Mouse (Mus musculus): Measurements from ENCODE around the gene Ldlrad1. TPM values are rescaled to one million over a fixed set of nuclear protein-coding genes. Genes with fewer than 3 reads are reported as not detected.

Ldlrad1 gene
- polyA plus RNA-seq, 1 experiment from 2014 or later = not detected

DNA sequence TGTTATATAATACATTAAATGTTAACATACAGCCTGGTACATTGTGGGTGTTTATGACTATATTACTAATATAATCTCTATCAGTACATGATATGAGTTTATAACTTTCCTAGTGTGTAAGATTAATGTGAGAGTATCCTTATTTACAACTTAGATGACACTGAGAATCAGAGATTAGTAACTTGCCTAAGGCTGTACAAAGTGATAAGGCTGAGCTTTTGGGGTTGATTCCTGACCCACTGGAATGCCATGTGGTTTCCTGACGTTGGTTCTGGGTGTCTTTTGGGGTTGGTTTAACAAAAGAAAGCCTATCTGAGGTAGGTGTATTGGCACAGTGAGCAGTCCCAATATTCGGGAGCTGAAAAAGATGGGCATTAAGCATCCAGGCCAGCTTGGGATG is 26.2 kb upstream of the Ldlrad1 start:
- WGBS = 67% methylated on average over 2 of the region's 2 CpGs
- Histone ChIP-seq H3K9ac (no peak overlapping the region), H3K4me2 (replicated peaks) (no peak overlapping the region), H3K4me3 (replicated peaks) (no peak overlapping the region), H3K27ac (no peak overlapping the region), H3K36me3 (peaks cover 8% of the 10 kb centered on the region; the same call in 1 of the 2 replicates), H3K9me3 (no peaks in the 10 kb centered on the region), H3K4me1 (replicated peaks) (peaks cover 14% of the 10 kb centered on the region), H3K27me3 (replicated peaks) (no peaks in the 10 kb centered on the region)
- no peak for ATAC-seq

- 73% methylated on average over 4 of the region's 4 CpGs for WGBS
- peaks cover 10% of the 10 kb centered on the region for H3K36me3 ChIP-seq
- no peak overlapping the region for H3K9ac ChIP-seq
- no peaks in the 10 kb centered on the region for H3K9me3 ChIP-seq
- no peaks in the 10 kb centered on the region for H3K27me3 ChIP-seq (replicated peaks)
- no peak overlapping the region for H3K4me3 ChIP-seq (replicated peaks)
- no peak overlapping the region for H3K27ac ChIP-seq
- H3K4me1 ChIP-seq (replicated peaks) = peaks cover 14% of the 10 kb centered on the region
- no peak overlapping the region for H3K4me2 ChIP-seq (replicated peaks)
- no peak for ATAC-seq
These were observed 25.8 kb upstream of the Ldlrad1 start for GRCm38 (mm10) chr4:107183203-107183602.

- WGBS = 70% methylated on average over 3 of the region's 3 CpGs
- peaks cover 17% of the 10 kb centered on the region for H3K36me3 ChIP-seq
These were observed 23.3 kb upstream of the Ldlrad1 start for GRCm38 (mm10) chr4:107185703-107186102.

GRCm38 (mm10) chr4:107193841-107194240 is 15.1 kb upstream of the Ldlrad1 start:
- 88% methylated on average over 3 of the region's 3 CpGs for WGBS
- no peak overlapping the region for H3K4me2 ChIP-seq (replicated peaks)
- no peak overlapping the region for H3K9ac ChIP-seq
- no peaks in the 10 kb centered on the region for H3K4me1 ChIP-seq (replicated peaks)
- H3K36me3 ChIP-seq = peaks cover 27% of the 10 kb centered on the region
- no peak for ATAC-seq
- H3K9me3 ChIP-seq = no peaks in the 10 kb centered on the region
- H3K27me3 ChIP-seq (replicated peaks) = no peaks in the 10 kb centered on the region
- no peak overlapping the region for H3K27ac ChIP-seq
- H3K4me3 ChIP-seq (replicated peaks) = no peak overlapping the region

More at GRCm38 (mm10) chr4:107185703-107186102, 23.3 kb upstream of the Ldlrad1 start:
- Histone ChIP-seq H3K4me1 (replicated peaks) (peaks cover 5% of the 10 kb centered on the region), H3K4me2 (replicated peaks) (no peak overlapping the region), H3K9me3 (no peaks in the 10 kb centered on the region), H3K4me3 (replicated peaks) (no peak overlapping the region), H3K27me3 (replicated peaks) (no peaks in the 10 kb centered on the region), H3K27ac (no peak overlapping the region), H3K9ac (no peak overlapping the region)
- ATAC-seq = no peak

- WGBS = 82% methylated on average over 2 of the region's 2 CpGs
- Histone ChIP-seq H3K4me1 (replicated peaks) (no peaks in the 10 kb centered on the region), H3K9ac (no peak overlapping the region), H3K27ac (no peak overlapping the region), H3K36me3 (peaks cover 30% of the 10 kb centered on the region), H3K9me3 (no peaks in the 10 kb centered on the region), H3K4me2 (replicated peaks) (no peak overlapping the region), H3K4me3 (replicated peaks) (no peak overlapping the region), H3K27me3 (replicated peaks) (no peaks in the 10 kb centered on the region)
- no peak for ATAC-seq
These were observed 12.5 kb upstream of the Ldlrad1 start for GRCm38 (mm10) chr4:107196454-107196853.

DNA sequence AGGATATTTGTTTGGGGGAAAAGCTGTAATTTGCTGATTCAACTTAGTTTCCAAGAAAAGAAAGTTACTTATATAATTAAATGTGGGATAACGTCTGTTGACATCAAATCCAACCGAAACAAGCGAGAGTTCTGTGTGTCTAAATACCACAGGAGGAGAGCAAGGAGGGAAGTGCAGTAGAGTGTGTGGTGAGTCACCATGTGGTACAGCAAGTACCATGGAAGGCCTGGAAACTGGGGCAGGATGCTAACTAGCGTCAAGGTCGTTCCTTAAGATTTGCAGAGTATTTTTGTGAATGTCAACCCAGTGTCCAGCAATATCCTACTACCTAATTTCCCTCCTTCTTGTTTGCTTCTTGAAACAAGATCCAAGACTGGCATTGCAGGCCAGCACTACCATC is 10.9 kb upstream of the Ldlrad1 start:
- H3K9ac ChIP-seq = no peak overlapping the region
- no peaks in the 10 kb centered on the region for H3K9me3 ChIP-seq

GRCm38 (mm10) chr4:107201779-107202178 is 7.2 kb upstream of the Ldlrad1 start:
- no peak overlapping the region for H3K9ac ChIP-seq
- no peaks in the 10 kb centered on the region for H3K4me1 ChIP-seq (replicated peaks)
- no peak overlapping the region for H3K4me3 ChIP-seq (replicated peaks)
- no peak overlapping the region for H3K4me2 ChIP-seq (replicated peaks)
- peaks cover 30% of the 10 kb centered on the region for H3K36me3 ChIP-seq
- no peak overlapping the region for H3K27ac ChIP-seq
- no peak for ATAC-seq
- no peaks in the 10 kb centered on the region for H3K9me3 ChIP-seq
- no peaks in the 10 kb centered on the region for H3K27me3 ChIP-seq (replicated peaks)
- 96% methylated on average over 3 of the region's 3 CpGs for WGBS

More for the DNA sequence above, 10.9 kb upstream of the Ldlrad1 start:
- no peak overlapping the region for H3K4me2 ChIP-seq (replicated peaks)
- no peaks in the 10 kb centered on the region for H3K27me3 ChIP-seq (replicated peaks)
- no peaks in the 10 kb centered on the region for H3K4me1 ChIP-seq (replicated peaks)
- H3K27ac ChIP-seq = no peak overlapping the region
- no peak for ATAC-seq
- peaks cover 31% of the 10 kb centered on the region for H3K36me3 ChIP-seq
- WGBS = 91% methylated on average over 5 of the region's 5 CpGs
- H3K4me3 ChIP-seq (replicated peaks) = no peak overlapping the region

DNA sequence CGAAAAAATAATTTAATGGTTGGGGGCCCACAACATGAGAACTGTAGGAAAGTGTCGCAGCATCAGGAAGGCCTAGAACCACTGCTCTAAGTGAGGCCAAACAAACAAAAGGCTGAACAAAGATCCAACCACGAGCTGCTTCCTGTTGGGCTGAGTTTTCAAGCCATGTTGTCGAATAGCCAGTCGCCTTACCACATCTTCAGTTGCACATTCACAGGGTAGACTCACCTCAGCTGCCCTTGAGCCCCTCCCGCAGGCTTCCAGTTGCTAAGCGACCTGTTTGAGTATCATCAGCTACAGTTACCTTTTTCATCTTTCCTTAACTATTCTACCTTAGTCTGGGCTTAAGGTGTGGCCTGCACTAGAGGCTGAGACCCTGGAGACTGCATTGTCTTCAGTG is 6.0 kb upstream of the Ldlrad1 start:
- Histone ChIP-seq H3K9me3 (no peaks in the 10 kb centered on the region), H3K4me2 (replicated peaks) (no peak overlapping the region), H3K27me3 (replicated peaks) (no peaks in the 10 kb centered on the region), H3K27ac (no peak overlapping the region), H3K36me3 (peaks cover 25% of the 10 kb centered on the region), H3K9ac (no peak overlapping the region), H3K4me1 (replicated peaks) (no peaks in the 10 kb centered on the region), H3K4me3 (replicated peaks) (no peak overlapping the region)
- no peak for ATAC-seq
- WGBS = 82% methylated on average over 7 of the region's 7 CpGs

GRCm38 (mm10) chr4:107207016-107207415 is 2.0 kb upstream of the Ldlrad1 start:
- Histone ChIP-seq H3K9ac (no peak overlapping the region), H3K27me3 (replicated peaks) (no peaks in the 10 kb centered on the region), H3K4me3 (replicated peaks) (no peak overlapping the region), H3K4me1 (replicated peaks) (no peaks in the 10 kb centered on the region), H3K4me2 (replicated peaks) (no peak overlapping the region), H3K9me3 (no peaks in the 10 kb centered on the region), H3K27ac (no peak overlapping the region), H3K36me3 (peaks cover 10% of the 10 kb centered on the region; the same call in 1 of the 2 replicates)
- WGBS = 97% methylated on average over 2 of the region's 2 CpGs
- no peak for ATAC-seq

DNA sequence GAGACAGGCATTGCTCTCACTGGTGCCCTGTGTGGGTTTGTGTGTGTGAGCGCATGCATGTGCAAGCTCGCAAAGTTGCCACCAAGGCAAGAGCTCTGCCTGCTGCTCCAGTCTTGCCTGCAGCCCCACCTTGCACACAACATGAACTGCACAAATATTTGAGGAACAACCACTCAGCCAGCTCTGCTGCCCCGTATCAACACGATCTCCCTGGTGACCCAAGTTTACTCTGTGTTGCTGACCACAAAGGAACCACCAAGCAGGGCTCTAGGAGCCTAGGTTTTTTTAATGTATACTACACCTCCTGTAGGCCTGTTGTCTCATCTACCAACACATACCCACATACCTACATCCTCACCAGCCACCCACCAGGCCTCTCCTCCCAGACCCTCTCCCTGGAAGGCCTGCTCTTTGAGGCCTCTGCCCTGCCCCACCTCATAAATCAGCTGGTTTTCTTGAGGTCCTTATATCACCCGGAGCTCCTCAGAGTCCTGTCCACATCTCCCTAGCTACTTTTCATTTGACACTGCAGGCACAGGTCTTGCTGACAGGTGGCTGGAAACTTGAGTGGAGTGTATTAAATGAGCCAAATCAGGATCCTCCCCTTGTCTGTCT is 1.6 kb downstream of the Ldlrad1 start:
- 58% methylated on average over 5 of the region's 5 CpGs for WGBS
- H3K27ac ChIP-seq = no peak overlapping the region
- H3K4me3 ChIP-seq (replicated peaks) = no peak overlapping the region
- H3K4me1 ChIP-seq (replicated peaks) = peaks cover 2% of the 10 kb centered on the region; the same call in 1 of the 2 replicates
- no peaks in the 10 kb centered on the region for H3K9me3 ChIP-seq
- no peaks in the 10 kb centered on the region for H3K36me3 ChIP-seq
- no peak overlapping the region for H3K9ac ChIP-seq
- H3K4me2 ChIP-seq (replicated peaks) = no peak overlapping the region
- no peaks in the 10 kb centered on the region for H3K27me3 ChIP-seq (replicated peaks)
- 0 out of 2 replicates have a peak, but pooled peaks have one; percentile 30 for ATAC-seq

- no peak for ATAC-seq
- no peak overlapping the region for H3K4me3 ChIP-seq (replicated peaks)
- H3K9me3 ChIP-seq = no peaks in the 10 kb centered on the region
- 85% methylated on average over 4 of the region's 4 CpGs for WGBS
- peaks cover 2% of the 10 kb centered on the region; the same call in 1 of the 2 replicates for H3K4me1 ChIP-seq (replicated peaks)
- no peaks in the 10 kb centered on the region for H3K27me3 ChIP-seq (replicated peaks)
- no peak overlapping the region for H3K4me2 ChIP-seq (replicated peaks)
- H3K9ac ChIP-seq = no peak overlapping the region
- no peaks in the 10 kb centered on the region for H3K36me3 ChIP-seq
- no peak overlapping the region for H3K27ac ChIP-seq
These were observed 2.5 kb downstream of the Ldlrad1 start for GRCm38 (mm10) chr4:107211465-107211864.

DNA sequence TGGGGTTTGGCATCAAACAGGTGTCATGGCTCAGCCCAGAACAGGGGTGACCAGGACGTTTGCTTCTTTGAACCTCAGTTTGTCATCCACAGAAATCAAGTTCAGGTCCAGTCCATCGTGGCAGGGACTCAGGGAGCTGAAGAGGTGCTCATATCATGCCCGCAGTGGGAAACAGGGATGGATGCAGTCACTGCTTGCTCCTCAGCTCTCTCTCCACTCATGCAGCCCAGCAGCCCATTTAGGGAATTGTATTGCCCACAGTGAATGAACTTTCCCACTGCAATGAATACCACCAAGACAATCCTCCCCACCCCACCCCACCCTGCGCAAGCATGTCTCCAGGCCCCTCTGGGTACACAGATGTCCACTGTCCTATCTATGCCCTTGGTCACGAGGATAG is 3.0 kb downstream of the Ldlrad1 start:
- peaks cover 2% of the 10 kb centered on the region; the same call in 1 of the 2 replicates for H3K4me1 ChIP-seq (replicated peaks)
- H3K9me3 ChIP-seq = no peaks in the 10 kb centered on the region
- H3K27me3 ChIP-seq (replicated peaks) = no peaks in the 10 kb centered on the region
- no peak overlapping the region for H3K4me3 ChIP-seq (replicated peaks)
- ATAC-seq = no peak
- no peak overlapping the region for H3K4me2 ChIP-seq (replicated peaks)
- H3K36me3 ChIP-seq = no peaks in the 10 kb centered on the region
- no peak overlapping the region for H3K27ac ChIP-seq
- H3K9ac ChIP-seq = no peak overlapping the region
- 79% methylated on average over 5 of the region's 5 CpGs for WGBS

Measured in intestine, embryonic 15.5 days (tissue).